Mouse (Mus musculus) liver, postnatal 0 days (tissue): ENCODE data around the gene Gm11114. TPM values are rescaled to one million over a fixed set of nuclear protein-coding genes. Genes with fewer than 3 reads are reported as not detected.

Experiments used
- ATAC-seq: fragments of 200-750 bp; cut with Nextera tagmentation; 2 replicates; pipeline ENCODE4 v1.8.0; 2017; ENCODE audit warnings: mild to moderate bottlenecking, moderate library complexity
- DNase-seq: peaks from one replicate; pipeline ENCODE4 v3.0.0-alpha.2; 2016
- H3K27ac ChIP-seq: fragments of 300-500 bp; sonication (generic); 2 replicates; pipeline ENCODE4 v1.5.1; 2014; ENCODE audit warnings: antibody characterized with exemption, moderate library complexity, mild to moderate bottlenecking, low read depth
- H3K27me3 ChIP-seq: fragments of 300-500 bp; sonication (generic); 2 replicates; pipeline ENCODE4 v1.6.1; 2014; ENCODE audit warnings: low read length, control low read depth, mixed read lengths; ENCODE audit not compliant: insufficient read depth
- H3K36me3 ChIP-seq: fragments of 300-500 bp; sonication (generic); replicated peaks from 2 replicates; pipeline ENCODE4 v1.6.1; 2014; ENCODE audit warnings: mild to moderate bottlenecking, control low read depth, low read length, moderate library complexity, mixed read lengths; ENCODE audit not compliant: insufficient read depth
- H3K4me1 ChIP-seq: fragments of 300-500 bp; sonication (generic); 2 replicates; pipeline ENCODE4 v1.6.1; 2014; ENCODE audit warnings: antibody characterized with exemption, mild to moderate bottlenecking, control low read depth; ENCODE audit not compliant: insufficient read depth
- H3K4me2 ChIP-seq: fragments of 300-500 bp; sonication (generic); 2 replicates; pipeline ENCODE4 v1.6.1; 2014; ENCODE audit warnings: low read depth, mild to moderate bottlenecking, low read length, moderate library complexity, mixed read lengths
- H3K4me3 ChIP-seq: fragments of 300-500 bp; sonication (generic); 2 replicates; pipeline ENCODE4 v1.5.1; 2014; ENCODE audit warnings: low read depth, low read length
- H3K9ac ChIP-seq: fragments of 300-500 bp; sonication (generic); replicated peaks from 2 replicates; pipeline ENCODE4 v1.6.1; 2014; ENCODE audit warnings: mild to moderate bottlenecking, moderate library complexity
- H3K9me3 ChIP-seq: fragments of 300-500 bp; sonication (generic); 2 replicates; pipeline ENCODE4 v1.6.1; 2016; ENCODE audit warnings: mild to moderate bottlenecking, control low read depth, low read length, mixed read lengths
- CTCF ChIP-seq: sonication (generic); IDR thresholded peaks from 2 replicates; pipeline ENCODE4 v1.5.1; 2016; ENCODE audit warnings: antibody characterized with exemption, low read depth
- EP300 ChIP-seq: IDR thresholded peaks from 2 replicates; pipeline ENCODE4 v1.6.1; 2016; ENCODE audit warnings: antibody characterized with exemption, low read depth, mild to moderate bottlenecking
- WGBS: fragments of 180-500 bp; shearing (Covaris S2); extraction: QIAGEN DNeasy Blood & Tissue Kit; methylation state at CpG from one replicate; pipeline ENCODE4 v1.1.7; 2014; ENCODE audit not compliant: insufficient replicate concordance; 5-methylcytosine and 5-hydroxymethylcytosine counted together
- polyA plus RNA-seq: library from polyadenylated mRNA; unstranded; fragments of >200 nt; fragmentation: Nextera tagmentation; extraction: Ambion mirVana; gene quantifications from 2 replicates; pipeline ENCODE4 v1.2.1, GENCODE M21; 2015

The Gm11114 gene
- not detected in 2 replicates for polyA plus RNA-seq

- no peaks in the 10 kb centered on the region for H3K36me3 ChIP-seq
- no peaks in the 10 kb centered on the region for H3K9me3 ChIP-seq
- no peak within 1 kb of the TSS for H3K9ac ChIP-seq
- no peak for TF ChIP-seq CTCF
- TF ChIP-seq EP300: no peak
- H3K4me3 ChIP-seq: no peak within 1 kb of the TSS
- no peak within 1 kb of the TSS for H3K27ac ChIP-seq
- H3K4me2 ChIP-seq: no peak within 1 kb of the TSS
- ATAC-seq (no peak), DNase-seq (no peak)
- H3K27me3 ChIP-seq: no peaks in the 10 kb centered on the region
- H3K4me1 ChIP-seq: no peaks in the 10 kb centered on the region
- WGBS: 77% methylated on average over 6 of the region's 6 CpGs
Observed at GRCm38 (mm10) chr9:85312473-85312872, at the start of gene Gm11114. Gm11114 (plus strand) TSS chr9:85312773.

- Histone ChIP-seq H3K4me2 (peak overlapping the region; percentile 32; the same call in 1 of the 2 replicates), H3K9me3 (no peaks in the 10 kb centered on the region), H3K9ac (no peak overlapping the region), H3K4me1 (no peaks in the 10 kb centered on the region), H3K4me3 (no peak overlapping the region), H3K27ac (0 out of 2 replicates have a peak overlapping the region, but pooled peaks have one; percentile 16), H3K36me3 (no peaks in the 10 kb centered on the region), H3K27me3 (no peaks in the 10 kb centered on the region)
- WGBS: 52% methylated on average over 5 of the region's 5 CpGs
- TF ChIP-seq CTCF (no peak), EP300 (no peak)
- ATAC-seq (peak; percentile 29; the same call in 1 of the 2 replicates), DNase-seq (no peak)
Observed at GRCm38 (mm10) chr9:85266847-85267246, 45.7 kb upstream of the Gm11114 start.

- Histone ChIP-seq H3K27me3 (no peaks in the 10 kb centered on the region), H3K4me2 (no peak overlapping the region), H3K9ac (no peak overlapping the region), H3K4me3 (no peak overlapping the region), H3K9me3 (no peaks in the 10 kb centered on the region), H3K36me3 (no peaks in the 10 kb centered on the region), H3K27ac (no peak overlapping the region), H3K4me1 (no peaks in the 10 kb centered on the region)
- no peak for ATAC-seq
- no peak for DNase-seq
- TF ChIP-seq CTCF: no peak
- no peak for TF ChIP-seq EP300
- WGBS: 70% methylated on average over 2 of the region's 2 CpGs
Observed at GRCm38 (mm10) chr9:85274114-85274513, 38.5 kb upstream of the Gm11114 start.

GRCm38 (mm10) chr9:85302849-85303248, 9.7 kb upstream of the Gm11114 start:
- TF ChIP-seq CTCF (no peak), EP300 (no peak)
- ATAC-seq (no peak), DNase-seq (no peak)
- no peaks in the 10 kb centered on the region for H3K9me3 ChIP-seq
- H3K27ac ChIP-seq: no peak overlapping the region
- no peaks in the 10 kb centered on the region for H3K4me1 ChIP-seq
- H3K4me2 ChIP-seq: no peak overlapping the region
- H3K9ac ChIP-seq: no peak overlapping the region
- WGBS: 71% methylated on average over 4 of the region's 4 CpGs
- no peaks in the 10 kb centered on the region for H3K27me3 ChIP-seq
- H3K36me3 ChIP-seq: no peaks in the 10 kb centered on the region
- no peak overlapping the region for H3K4me3 ChIP-seq

- no peak for DNase-seq
- no peak for ATAC-seq
- H3K36me3 ChIP-seq: no peaks in the 10 kb centered on the region
Observed at GRCm38 (mm10) chr9:85303378-85303777, 9.2 kb upstream of the Gm11114 start.

GRCm38 (mm10) chr9:85316122-85316521, 3.5 kb downstream of the Gm11114 start:
- ATAC-seq (no peak), DNase-seq (no peak)
- Histone ChIP-seq H3K36me3 (no peaks in the 10 kb centered on the region; the same call in 1 of the 2 replicates), H3K4me2 (no peak overlapping the region), H3K9ac (no peak overlapping the region), H3K9me3 (no peaks in the 10 kb centered on the region), H3K4me1 (0 out of 2 replicates have a peak, but pooled peaks cover 3% of the 10 kb centered on the region), H3K27ac (no peak overlapping the region), H3K27me3 (no peaks in the 10 kb centered on the region), H3K4me3 (no peak overlapping the region)
- WGBS: 50% methylated on average over 1 of the region's 1 CpGs
- no peak for TF ChIP-seq EP300
- TF ChIP-seq CTCF: no peak

More at GRCm38 (mm10) chr9:85303378-85303777, 9.2 kb upstream of the Gm11114 start:
- H3K27ac ChIP-seq: no peak overlapping the region
- TF ChIP-seq EP300 (no peak), CTCF (no peak)
- H3K4me3 ChIP-seq: no peak overlapping the region
- H3K9me3 ChIP-seq: no peaks in the 10 kb centered on the region
- H3K4me1 ChIP-seq: no peaks in the 10 kb centered on the region
- 55% methylated on average over 3 of the region's 3 CpGs for WGBS
- H3K27me3 ChIP-seq: no peaks in the 10 kb centered on the region
- no peak overlapping the region for H3K9ac ChIP-seq
- no peak overlapping the region for H3K4me2 ChIP-seq
